Mouse (Mus musculus) left cerebral cortex, adult 18-20 months (tissue): ENCODE measurements around the gene Slc5a4a. TPM values are rescaled to one million over a fixed set of nuclear protein-coding genes. Genes with fewer than 3 reads are reported as not detected.

Experiments used
- DNase-seq, 2 experiments: peaks; one replicate each; pipeline ENCODE4 v3.0.0; 2021 to 2022; ENCODE audit warnings: low spot score in 2 of 2, mixed read lengths in 1 of 2
- long read RNA-seq, 2 experiments: library from polyadenylated mRNA; stranded (forward); transcript quantifications; one replicate each; pipeline ENCODE4 v2.0.0; 2021
- total RNA-seq, 2 experiments: library from RNA; stranded (reverse); gene quantifications; 2 replicates each; pipeline ENCODE4 v1.2.3; 2021

Slc5a4a gene
- not detected for total RNA-seq
- long read RNA-seq, experiment 1 = 0 reads
- long read RNA-seq, experiment 2 = 0 reads

DNA sequence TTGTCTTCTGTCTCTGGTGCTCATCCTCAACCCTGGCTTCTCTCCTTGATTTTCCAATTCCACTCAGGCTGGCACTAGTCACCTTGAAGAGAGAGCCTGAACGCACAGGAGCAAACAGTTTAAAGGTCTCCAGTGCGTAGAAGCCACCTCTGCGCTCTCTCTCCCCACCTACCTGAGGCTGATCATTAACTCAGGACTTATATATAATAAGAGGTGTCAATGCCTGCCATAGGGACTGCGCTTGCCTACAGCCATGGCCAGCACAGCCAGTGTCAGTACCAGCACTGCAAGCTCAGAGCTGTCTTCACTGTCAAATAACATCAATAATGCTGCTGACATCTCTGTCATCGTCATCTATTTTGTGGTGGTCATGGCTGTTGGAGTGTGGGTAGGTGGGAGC is at the start of gene Slc5a4a:
TSS of gene Slc5a4a (plus strand) at position 174 of the 400 bp plus-strand sequence.
- DNase-seq = no peak

GRCm38 (mm10) chr10:76110861-76111260 is 36.4 kb upstream of the Slc5a4a start, which contains the start of gene Slc5a4b:
TSS of gene Slc5a4b (minus strand) at chr10:76110961.
- DNase-seq = no peak

GRCm38 (mm10) chr10:76117966-76118365 is 29.3 kb upstream of the Slc5a4a start:
- peak; percentile 21 to 48 for DNase-seq

DNA sequence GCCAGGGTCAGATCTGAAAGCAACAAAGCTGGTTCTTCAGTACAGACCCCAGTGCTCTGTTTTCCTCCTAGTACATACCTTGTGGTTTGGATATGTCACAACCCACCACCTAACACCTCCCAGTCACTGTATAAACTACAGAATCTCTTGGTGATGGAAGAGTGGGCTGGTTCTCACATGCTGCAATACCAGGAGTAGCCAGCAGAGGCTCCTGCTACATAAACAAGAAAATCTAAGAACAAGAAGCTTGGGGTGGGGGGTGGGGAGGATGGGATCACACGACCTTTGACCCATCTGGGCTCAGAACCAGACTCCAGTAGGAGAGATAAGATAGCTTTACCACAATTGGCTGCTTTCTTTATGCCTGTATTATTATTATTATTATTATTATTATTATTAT is 28.5 kb upstream of the Slc5a4a start:
- DNase-seq = peak in 1 of 2 experiments; percentile 8

- DNase-seq = no peak
These were observed 27.0 kb upstream of the Slc5a4a start for GRCm38 (mm10) chr10:76120124-76120711.

DNA sequence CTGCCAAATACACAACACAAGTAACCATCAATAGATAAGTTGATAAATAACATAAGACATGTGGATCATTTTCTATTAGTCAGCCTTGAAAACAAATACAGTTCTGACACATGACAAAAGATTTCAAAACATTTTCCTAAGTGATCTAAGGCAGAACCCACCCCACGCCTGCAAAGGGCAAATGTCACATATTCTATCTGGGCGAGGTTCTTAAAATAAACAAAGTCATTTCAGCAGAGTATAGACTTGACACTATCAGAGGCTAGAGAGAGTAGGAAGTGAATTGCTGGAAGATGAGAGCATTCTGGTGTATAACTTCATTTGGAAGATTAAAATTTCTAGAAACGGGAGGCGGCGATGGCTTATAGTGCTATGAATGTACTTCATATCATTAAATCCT is 25.8 kb upstream of the Slc5a4a start:
- no peak for DNase-seq

DNA sequence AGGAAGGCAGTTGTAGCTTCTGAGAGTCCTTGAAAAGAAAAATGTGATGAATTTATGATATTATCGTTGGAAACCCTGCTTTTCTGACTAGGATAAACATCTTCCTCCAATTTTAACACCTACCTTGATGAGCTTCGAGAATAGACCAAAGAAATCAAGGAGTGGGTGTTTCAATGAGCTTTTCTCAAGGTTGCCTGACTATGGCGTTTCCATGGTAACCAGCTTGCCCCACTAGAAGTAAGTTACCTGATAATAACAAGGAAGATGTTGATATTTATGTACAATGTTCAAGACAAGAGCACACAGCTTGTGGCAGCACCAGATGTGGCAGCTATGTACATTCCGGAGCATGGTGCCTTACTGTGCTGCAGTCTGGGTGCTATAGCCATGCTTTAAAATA is 14.7 kb upstream of the Slc5a4a start:
- no peak for DNase-seq

DNA sequence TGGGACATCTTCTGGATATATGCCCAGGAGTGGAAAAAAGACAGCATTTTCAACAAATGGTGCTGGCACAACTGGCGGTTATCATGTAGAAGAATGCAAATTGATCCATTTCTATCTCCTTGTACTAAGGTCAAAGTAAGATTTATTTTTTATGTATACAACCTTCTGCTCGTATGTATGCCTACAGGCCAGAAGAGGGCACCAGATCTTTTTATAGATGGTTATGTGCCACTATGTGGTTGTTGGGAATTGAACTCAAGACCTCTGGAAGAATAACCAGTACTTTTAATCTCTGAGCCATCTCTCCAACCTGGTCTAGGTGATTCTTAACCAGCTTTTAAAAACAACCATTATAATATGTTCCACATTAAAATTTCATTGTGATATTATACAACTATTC is 10.9 kb upstream of the Slc5a4a start:
- no peak for DNase-seq

- DNase-seq = no peak
These were observed 405 bp upstream of the Slc5a4a start for GRCm38 (mm10) chr10:76146846-76147245.

DNA sequence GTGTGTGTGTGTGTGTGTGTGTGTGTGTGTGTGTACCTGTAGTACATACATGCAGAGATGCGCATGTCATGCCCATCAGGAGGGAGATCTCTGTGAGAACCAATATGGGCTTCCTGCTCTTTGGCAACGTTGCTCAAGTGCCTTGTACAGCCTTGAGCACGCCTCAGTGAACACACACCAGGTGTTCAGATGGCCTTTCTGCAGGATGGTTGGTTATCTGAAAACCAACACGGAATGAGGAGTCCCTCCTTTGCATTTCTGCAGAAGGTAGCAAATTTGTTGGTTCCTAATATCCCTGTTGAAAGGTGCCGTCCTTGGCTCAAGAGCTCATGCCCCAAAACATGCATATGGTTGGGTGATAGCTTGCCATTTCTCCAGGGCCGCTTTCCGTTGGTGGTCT is 8.7 kb downstream of the Slc5a4a start:
- no peak for DNase-seq

GRCm38 (mm10) chr10:76157528-76157927 is 10.3 kb downstream of the Slc5a4a start:
- DNase-seq = no peak

DNA sequence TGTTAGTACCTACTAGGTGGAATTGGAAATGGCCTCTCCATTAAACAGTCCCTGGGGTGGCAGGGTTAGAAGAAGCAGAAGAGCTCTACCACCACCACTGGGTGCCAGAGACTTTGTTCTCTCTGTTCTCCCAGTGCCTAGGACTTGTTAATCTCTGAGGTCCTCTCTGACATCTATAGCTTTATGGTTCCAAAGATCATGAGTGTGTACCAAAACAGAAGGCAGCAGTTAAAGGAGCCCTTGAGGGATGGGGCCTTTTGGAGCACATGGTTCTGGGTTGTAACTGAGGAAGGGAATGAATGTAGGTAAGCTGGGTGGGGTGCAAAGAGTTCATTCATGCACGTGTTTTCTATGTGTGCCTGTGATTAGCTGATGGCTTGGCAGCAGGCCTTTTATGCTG is 10.8 kb downstream of the Slc5a4a start:
- no peak for DNase-seq

DNA sequence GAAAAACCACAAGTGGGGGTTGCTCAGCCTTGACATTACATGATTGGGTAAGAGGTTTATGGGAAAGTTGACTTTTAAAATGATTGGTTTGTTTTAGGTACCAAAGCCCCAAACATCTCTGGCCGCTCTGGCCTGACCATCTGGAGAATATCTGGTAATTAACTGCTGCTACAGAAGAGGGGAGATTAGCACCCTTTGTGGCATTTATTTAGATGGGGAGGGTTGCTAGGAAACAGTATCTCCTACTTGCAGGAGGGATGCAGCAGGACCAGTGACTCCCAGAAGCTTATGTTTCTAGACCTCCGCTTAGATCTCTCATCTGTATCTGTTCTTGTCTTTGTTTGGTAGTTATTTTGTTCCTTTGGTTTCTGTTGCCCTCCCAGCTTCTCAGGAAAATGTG is 27.6 kb downstream of the Slc5a4a start:
- DNase-seq = no peak

DNA sequence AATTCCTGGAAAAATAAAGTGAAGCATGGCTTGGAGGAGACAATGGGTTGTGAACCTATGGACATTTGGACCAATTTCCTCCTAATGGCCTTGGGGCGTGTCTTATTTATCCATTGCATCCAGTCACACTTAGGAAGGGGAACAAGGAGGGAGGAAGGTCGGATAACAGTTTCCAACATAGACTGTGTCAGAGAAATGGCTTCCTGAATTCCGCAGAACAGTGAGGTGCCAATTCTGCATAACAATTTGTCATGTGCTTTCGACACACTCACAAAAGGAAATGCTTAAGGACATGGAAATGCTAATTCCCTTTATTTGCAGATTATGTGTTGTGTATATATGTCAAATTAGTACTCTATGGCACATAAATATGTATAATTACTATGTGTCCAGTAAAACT is 38.0 kb downstream of the Slc5a4a start:
- no peak for DNase-seq

DNA sequence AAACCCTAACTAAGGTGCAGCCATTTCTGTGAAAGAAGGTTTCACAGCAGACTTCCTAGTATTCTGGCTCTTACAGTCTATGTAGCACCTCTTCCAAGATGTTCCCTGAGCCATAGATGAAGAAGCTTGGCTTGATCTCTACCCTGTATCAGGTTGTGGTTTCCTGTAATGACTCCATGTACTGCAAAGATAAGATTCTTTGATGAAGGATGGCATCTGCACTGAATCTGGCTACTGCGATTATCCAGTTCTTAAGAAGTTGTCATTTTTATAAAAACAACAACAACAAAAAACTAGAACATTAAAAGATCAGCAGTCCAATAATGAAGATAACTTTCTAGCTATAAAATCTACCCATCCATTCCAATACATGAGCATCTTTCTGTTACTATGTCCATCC is 40.8 kb downstream of the Slc5a4a start:
- no peak for DNase-seq

DNA sequence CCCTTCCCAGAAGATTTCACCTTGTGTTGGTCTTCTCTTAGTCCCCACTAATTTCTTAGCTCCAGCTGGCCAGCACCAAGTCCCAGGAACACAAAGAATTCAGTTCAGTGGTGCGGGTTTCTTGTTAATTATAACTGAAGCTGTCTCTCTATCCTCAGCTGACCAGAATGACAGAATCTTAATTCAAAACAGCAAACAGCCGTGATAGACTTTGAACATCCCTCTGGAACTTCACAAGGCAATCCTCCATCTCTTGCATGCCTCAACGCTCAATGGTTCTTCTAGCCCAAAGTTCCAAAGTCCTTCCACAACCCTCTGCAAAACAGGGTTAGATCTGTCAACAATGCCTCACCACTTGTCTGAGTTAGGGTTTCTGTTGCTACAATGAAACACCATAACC is 54.2 kb downstream of the Slc5a4a start:
- no peak for DNase-seq

- peak; percentile 65 to 84 for DNase-seq
These were observed 54.7 kb downstream of the Slc5a4a start for GRCm38 (mm10) chr10:76201978-76202377.

GRCm38 (mm10) chr10:76203798-76204283 is 56.6 kb downstream of the Slc5a4a start:
- peak; percentile 23 to 41 for DNase-seq

DNA sequence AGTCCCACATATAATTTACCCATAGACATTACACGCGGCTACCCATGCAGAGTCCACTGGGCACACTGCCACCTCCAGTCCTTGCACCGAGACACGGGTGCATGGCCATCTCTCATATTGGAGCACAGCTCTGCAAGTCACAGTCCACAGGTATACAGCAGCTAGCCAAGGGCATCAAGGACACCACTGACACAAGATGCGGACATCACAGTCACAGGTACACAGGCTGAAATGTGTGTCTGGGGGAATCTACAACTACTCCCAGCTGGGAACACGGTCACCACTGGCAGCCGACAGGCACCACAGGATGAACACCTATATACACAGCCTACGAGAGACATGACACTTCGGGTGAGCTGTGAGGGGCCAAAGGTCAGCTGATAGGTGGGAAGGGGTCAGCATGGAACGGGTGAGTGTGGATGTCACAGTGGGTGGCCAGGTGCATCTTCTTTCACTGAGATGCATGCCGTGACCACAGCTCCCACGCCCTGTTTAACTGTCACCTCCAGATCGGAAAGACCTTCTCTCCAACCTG is 60.1 kb downstream of the Slc5a4a start:
- DNase-seq = no peak

DNA sequence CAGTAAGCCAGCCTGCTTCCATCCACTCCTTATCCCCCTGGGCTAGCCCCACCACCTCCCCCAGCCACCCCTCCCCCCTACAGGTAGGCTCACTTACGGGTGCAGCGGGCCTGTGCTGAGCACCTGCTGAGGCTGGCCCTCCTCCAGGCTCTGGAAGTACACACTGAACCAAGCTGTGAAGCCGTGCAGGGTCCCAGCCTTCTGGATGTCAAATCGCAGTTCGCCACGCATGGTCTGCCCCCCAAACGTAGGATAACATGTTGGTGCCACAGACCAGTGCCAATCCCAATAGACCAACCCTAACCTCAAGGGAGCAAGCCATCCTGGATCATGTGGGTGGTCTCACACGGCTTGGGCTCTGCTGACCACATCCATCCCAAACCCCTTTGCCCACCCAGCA is 62.0 kb downstream of the Slc5a4a start:
- DNase-seq = no peak

- DNase-seq = no peak
These were observed 63.6 kb downstream of the Slc5a4a start for GRCm38 (mm10) chr10:76210806-76211205.

DNA sequence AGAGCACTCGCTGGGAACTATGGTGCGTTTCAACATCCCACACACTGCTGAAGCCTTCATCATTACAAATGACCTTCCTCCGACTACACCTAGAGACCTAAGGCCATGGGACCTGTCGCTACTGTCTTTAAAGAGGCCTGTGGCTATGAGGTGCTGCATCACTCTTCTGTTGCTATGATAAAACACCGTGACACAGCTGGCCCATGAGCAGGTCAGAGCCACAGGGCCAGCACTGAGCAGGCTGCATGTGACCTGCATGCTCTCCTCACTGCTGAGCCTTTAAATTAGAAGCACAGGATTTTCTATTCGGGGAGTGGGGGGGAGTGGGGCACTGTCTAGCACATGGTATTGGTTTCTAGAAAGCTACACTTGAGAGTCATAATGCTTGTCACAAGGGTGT is 64.9 kb downstream of the Slc5a4a start:
- no peak for DNase-seq

GRCm38 (mm10) chr10:76214161-76214560 is 66.9 kb downstream of the Slc5a4a start:
- no peak for DNase-seq
